Mouse (Mus musculus): Measurements from ENCODE around the gene Auts2.
"Not testable (repeated sequence)": the region's sequence is repeated elsewhere in the genome, so short reads cannot be mapped to it uniquely, and the experiment has no call there.

DNA sequence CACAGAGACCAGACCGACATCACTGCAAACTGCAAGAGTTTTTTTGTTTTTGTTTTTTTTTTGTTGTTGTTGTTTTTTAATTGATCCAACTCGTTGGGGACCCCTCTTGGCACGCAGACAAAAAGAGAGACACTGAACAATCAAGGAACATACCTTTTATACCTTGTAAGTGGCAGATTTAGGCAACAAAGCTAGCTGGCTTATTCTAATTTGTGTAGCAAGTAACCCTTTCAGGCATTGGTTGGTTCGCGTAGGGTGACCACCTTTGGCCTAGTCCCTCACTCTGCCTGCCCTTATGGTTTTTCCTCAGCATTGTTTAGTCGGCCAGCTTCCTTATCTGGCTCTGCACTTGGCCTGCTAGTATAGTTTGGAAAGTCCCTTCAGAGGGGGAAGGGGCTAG is 17.6 kb upstream of the Auts2 start:
- TF ChIP-seq POLR2A (IDR thresholded peaks at IDR 0.05; ENCODE audit: insufficient read depth, low read depth, low read length); CTCF (IDR thresholded peaks at IDR 0.05): not testable (repeated sequence)

Measured in heart, adult 2 months (tissue).